Mouse (Mus musculus): ENCODE results near the gene Rps25. TPM values are rescaled to one million over a fixed set of nuclear protein-coding genes. Genes with fewer than 3 reads are reported as not detected.
"Not testable (repeated sequence)": the region's sequence is repeated elsewhere in the genome, so short reads cannot be mapped to it uniquely, and the experiment has no call there.

Rps25 gene
- total RNA-seq (2014; fragmentation: Nextera tagmentation) (4,415 and 4,988 TPM in 2 replicates), total RNA-seq (2017) (2,316 and 2,478 TPM in 2 replicates)

GRCm38 (mm10) chr9:44406906-44407751 lies at the start of gene Rps25, which contains the start of gene Trappc4:
Gene Rps25 (plus strand): TSS chr9:44407139.
Gene Trappc4 (minus strand): TSS chr9:44407600.
- peak; percentile 87 for ATAC-seq (replicated peaks; ENCODE audit: poor library complexity, severe bottlenecking)

DNA sequence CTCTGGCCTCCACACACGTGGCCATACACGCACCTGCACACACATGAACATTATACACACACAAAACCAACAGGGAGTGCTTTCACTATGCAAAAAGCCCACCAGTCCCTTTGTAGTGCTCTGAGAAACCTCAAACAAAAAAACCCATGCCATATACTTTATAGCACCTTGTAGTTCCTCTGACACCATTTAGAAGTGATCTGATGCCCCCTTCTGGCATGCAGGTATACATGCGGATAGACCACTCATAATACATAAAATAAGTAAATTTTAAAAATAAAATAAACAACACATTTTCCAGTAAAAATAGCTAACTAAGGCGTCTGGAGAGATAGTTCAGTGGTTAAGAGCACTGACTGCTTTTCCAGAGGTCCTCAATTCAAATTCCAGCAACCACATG lies 49.7 kb upstream of the Rps25 start:
- ATAC-seq (replicated peaks; ENCODE audit: poor library complexity, severe bottlenecking): 0 out of 2 replicates have a peak, but pooled peaks have one; percentile 36

GRCm38 (mm10) chr9:44361190-44361917 lies 45.6 kb upstream of the Rps25 start, which contains the start of gene Vps11:
Gene Vps11 (minus strand): TSS chr9:44361670.
- ATAC-seq (replicated peaks; ENCODE audit: poor library complexity, severe bottlenecking): peak; percentile 94

GRCm38 (mm10) chr9:44361931-44362330 lies 45.0 kb upstream of the Rps25 start:
- not testable (repeated sequence) for ATAC-seq (replicated peaks; ENCODE audit: poor library complexity, severe bottlenecking)

- 0 out of 2 replicates have a peak, but pooled peaks have one; percentile 39 for ATAC-seq (replicated peaks; ENCODE audit: poor library complexity, severe bottlenecking)
Measured at GRCm38 (mm10) chr9:44364480-44364879, 42.5 kb upstream of the Rps25 start.

- ATAC-seq (replicated peaks; ENCODE audit: poor library complexity, severe bottlenecking): no peak
Measured at GRCm38 (mm10) chr9:44373386-44373785, 33.6 kb upstream of the Rps25 start.

- no peak for ATAC-seq (replicated peaks; ENCODE audit: poor library complexity, severe bottlenecking)
Measured at GRCm38 (mm10) chr9:44376141-44376540, 30.8 kb upstream of the Rps25 start.

DNA sequence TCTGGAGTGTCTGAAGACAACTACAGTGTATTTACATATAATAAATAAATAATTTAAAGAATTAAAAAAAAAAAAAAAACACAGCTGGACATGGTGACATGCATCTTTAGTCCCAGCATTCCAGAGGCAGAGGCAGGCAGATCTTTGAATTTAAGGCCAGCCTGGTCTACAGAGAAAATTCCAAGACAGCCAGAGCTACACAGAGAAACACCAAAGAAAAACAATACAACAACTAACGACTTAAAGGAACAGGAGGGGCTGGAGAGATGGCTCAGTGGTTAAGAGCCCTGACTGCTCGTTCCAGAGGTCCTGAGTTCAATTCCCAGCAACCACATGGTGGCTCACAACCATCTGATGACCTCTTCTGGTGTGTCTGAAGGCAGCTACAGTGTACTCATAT lies 29.6 kb upstream of the Rps25 start:
- ATAC-seq (replicated peaks; ENCODE audit: poor library complexity, severe bottlenecking): not testable (repeated sequence)

DNA sequence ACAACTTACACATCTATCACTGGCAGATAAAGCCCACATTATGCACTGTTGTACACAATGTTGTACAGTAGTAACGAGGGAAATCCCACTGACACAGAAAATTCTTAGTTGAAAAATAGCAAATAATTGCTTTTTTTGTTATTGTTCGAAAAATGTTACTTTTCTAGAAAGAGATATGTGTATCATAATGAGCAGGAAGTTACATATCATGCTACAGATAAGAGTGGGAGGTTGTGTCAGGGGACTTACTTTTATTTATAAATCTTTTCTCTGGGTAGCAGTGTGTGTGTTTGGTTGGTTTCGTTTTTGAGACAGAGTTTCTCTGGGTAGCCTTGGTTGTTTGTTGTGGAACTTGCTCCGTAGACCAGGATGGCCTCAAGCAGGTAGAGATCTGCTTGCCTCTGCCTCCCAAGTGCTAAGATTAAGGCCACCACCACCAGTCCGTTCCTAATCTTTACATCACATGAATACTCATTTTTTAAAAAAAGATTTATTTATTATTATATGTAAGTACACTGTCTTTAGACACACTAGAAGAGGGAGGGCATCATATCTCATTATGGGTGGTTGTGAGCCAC lies 28.7 kb upstream of the Rps25 start:
- ATAC-seq (replicated peaks; ENCODE audit: poor library complexity, severe bottlenecking): no peak

- peak; percentile 92 for ATAC-seq (replicated peaks; ENCODE audit: poor library complexity, severe bottlenecking)
Measured at GRCm38 (mm10) chr9:44379054-44379834, 27.7 kb upstream of the Rps25 start, which contains the start of gene Hyou1. Gene Hyou1 (plus strand): TSS chr9:44379490.

DNA sequence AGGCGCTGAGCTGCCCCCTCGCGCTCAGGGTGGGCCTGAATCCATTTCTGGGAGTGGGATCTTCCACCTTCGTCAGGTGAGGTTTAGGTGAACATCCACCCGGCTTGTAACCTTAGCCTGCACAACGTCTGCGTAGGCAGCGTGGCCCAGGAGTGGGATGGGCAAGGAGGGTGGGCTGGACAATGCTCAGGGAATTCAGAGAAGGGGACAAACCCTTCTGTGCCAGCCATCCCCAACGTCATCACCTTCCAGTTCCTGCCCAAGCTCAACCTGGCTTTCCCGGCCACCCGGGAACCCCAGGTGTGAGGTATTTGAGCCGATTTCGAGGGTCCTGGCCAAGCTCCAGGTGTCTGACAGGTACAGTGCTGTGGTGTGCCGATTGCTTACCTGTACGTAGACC lies 27.1 kb upstream of the Rps25 start:
- no peak for ATAC-seq (replicated peaks; ENCODE audit: poor library complexity, severe bottlenecking)

DNA sequence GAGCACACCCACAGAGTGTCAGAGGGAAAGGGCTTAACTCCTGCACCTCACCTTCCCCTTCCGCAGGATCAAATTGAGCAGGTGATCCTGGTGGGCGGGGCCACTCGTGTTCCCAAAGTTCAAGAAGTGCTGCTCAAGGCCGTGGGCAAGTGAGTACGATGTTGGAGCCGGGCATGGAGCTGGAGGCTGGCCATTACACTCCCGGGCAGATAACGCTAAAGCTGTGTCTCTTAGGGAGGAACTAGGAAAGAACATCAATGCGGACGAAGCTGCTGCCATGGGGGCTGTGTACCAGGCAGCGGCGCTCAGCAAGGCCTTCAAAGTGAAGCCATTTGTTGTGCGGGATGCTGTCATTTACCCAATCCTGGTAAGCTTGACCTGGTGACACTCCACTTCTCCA lies 22.3 kb upstream of the Rps25 start:
- no peak for ATAC-seq (replicated peaks; ENCODE audit: poor library complexity, severe bottlenecking)

GRCm38 (mm10) chr9:44387221-44387620 lies 19.7 kb upstream of the Rps25 start:
- ATAC-seq (replicated peaks; ENCODE audit: poor library complexity, severe bottlenecking): no peak

DNA sequence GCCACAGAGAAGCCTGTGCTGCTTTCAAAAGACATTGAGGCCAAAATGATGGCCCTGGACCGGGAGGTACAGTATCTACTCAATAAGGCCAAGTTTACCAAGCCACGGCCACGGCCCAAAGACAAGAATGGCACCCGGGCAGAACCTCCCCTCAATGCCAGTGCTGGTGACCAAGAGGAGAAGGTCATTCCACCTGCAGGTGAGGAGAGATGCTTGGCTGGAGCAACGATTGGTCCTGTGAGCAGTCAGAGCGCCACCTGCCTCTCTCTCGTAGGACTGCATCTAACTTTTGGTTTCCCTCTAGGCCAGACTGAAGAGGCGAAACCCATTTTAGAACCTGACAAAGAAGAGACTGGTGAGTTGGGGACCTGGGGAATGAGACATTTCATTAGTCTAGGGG lies 17.7 kb upstream of the Rps25 start:
- ATAC-seq (replicated peaks; ENCODE audit: poor library complexity, severe bottlenecking): peak; percentile 54; the same call in 1 of the 2 replicates

DNA sequence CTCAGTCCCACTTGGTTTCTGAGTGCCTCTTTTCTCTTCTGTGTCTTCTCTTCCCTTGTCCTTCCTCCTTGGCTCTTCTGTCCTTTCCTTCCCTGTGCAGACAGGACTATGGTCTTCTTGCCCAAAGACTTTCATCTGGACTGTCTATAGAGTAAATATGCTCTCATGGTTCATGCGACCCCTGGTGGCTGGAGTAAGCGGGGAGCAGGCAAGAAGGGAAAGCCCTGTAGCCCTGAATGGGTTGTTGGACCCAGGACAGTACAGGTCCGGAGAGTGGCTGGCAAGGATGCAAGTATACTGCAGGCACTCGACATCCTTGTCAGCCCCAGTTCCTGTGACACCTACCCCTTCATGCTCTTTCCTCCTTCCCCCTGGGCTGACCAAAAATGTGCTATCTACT lies 15.5 kb upstream of the Rps25 start:
- ATAC-seq (replicated peaks; ENCODE audit: poor library complexity, severe bottlenecking): peak; percentile 65

DNA sequence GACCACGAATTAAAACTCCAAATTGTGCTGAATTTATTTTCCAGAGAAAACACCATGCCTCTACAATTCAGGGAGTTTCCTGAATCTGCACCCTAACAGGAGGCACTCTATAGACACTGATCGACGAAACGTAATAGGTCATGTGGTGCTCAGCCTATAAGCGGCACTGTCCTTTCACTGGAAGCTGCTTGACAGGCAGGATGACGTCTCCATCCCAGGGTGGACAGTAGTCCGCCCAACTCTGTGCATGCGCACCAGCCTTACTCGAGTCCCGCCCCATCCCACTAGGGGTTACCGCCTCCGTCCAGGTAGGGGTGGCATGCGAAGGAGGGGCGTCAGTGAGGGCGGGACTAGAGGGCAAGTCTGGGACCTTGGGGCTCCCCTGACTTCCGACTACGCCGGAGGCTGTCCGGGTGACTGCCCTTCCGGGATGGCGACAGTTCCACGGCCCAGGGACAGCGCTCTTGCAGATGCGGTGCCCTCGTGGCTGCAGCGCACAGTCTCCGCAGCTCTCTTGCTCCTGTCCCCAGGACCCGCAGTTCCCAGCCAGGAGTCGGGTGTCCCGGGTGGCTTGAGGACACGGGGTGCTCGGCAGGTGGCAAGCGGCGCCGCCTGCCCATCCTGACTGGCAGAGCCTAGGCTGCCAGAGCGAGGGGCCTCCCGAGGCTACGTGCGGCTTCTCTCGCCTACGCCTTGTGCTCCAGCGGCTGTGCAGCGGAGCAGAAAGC lies 10.1 kb upstream of the Rps25 start, which contains the start of gene Slc37a4:
Gene Slc37a4, plus strand, starts transcription at position 169 of the 728 bp plus-strand sequence.
- peak; percentile 97 for ATAC-seq (replicated peaks; ENCODE audit: poor library complexity, severe bottlenecking)

GRCm38 (mm10) chr9:44398087-44398486 lies 8.9 kb upstream of the Rps25 start:
- ATAC-seq (replicated peaks; ENCODE audit: poor library complexity, severe bottlenecking): no peak

- ATAC-seq (replicated peaks; ENCODE audit: poor library complexity, severe bottlenecking): no peak
Measured at GRCm38 (mm10) chr9:44398551-44398950, 8.4 kb upstream of the Rps25 start.

- no peak for ATAC-seq (replicated peaks; ENCODE audit: poor library complexity, severe bottlenecking)
Measured at GRCm38 (mm10) chr9:44399114-44399794, 7.7 kb upstream of the Rps25 start.
